Mouse (Mus musculus) T-helper 2 cell (primary cell): ENCODE measurements around the gene Tulp1.

ENCODE experiments used
- in situ Hi-C: fragments of 300-600 bp; cut with MboI, MseI; formaldehyde crosslinking; loops from one replicate; pipeline ENCODE4 v1.15.1; 2025; ENCODE audit warnings: high pct_unique_total_duplicates

Gene Tulp1

GRCm38 (mm10) chr17:28315611-28316160, 49.3 kb downstream of the Tulp1 start:
- in situ Hi-C loops: loop anchor here (5.0 kb wide), 1 partner anchor 78 kb away; no protein-coding TSS in a partner anchor

- in situ Hi-C loops: no loop called here
These were observed 51.2 kb downstream of the Tulp1 start for GRCm38 (mm10) chr17:28313880-28314225.

- in situ Hi-C loops: no loop called here
These were observed 51.7 kb downstream of the Tulp1 start, which contains the start of gene Fance for GRCm38 (mm10) chr17:28313212-28313879. TSS of gene Fance (plus strand) at chr17:28313519.

GRCm38 (mm10) chr17:28312232-28313211, 52.5 kb downstream of the Tulp1 start:
- in situ Hi-C loops: no loop called here

- in situ Hi-C loops: no loop called here
These were observed 53.5 kb downstream of the Tulp1 start for GRCm38 (mm10) chr17:28311366-28312132.

GRCm38 (mm10) chr17:28310831-28311230, 54.2 kb downstream of the Tulp1 start:
- in situ Hi-C loops: no loop called here

GRCm38 (mm10) chr17:28308297-28309195, 56.5 kb downstream of the Tulp1 start:
- in situ Hi-C loops: no loop called here

GRCm38 (mm10) chr17:28305172-28305571, 59.9 kb downstream of the Tulp1 start:
- in situ Hi-C loops: no loop called here
